Mouse (Mus musculus) embryonic fibroblast, embryonic 13.5 days (primary cell): ENCODE results near the gene Zfp541. TPM values are rescaled to one million over a fixed set of nuclear protein-coding genes. Genes with fewer than 3 reads are reported as not detected.

Source experiments
- H3K27ac ChIP-seq: 2 replicates; pipeline ENCODE4 v1.5.1; 2012; ENCODE audit warnings: low read length, control low read depth, inconsistent platforms; ENCODE audit not compliant: insufficient read depth
- H3K4me1 ChIP-seq: 2 replicates; pipeline ENCODE4 v1.6.1; 2011; ENCODE audit warnings: low read length; ENCODE audit not compliant: control insufficient read depth, insufficient read depth
- H3K4me3 ChIP-seq: 2 replicates; pipeline ENCODE4 v1.5.1; 2011; ENCODE audit warnings: mild to moderate bottlenecking, control low read depth, low read length; ENCODE audit not compliant: insufficient read depth
- CTCF ChIP-seq: IDR thresholded peaks from 2 replicates; pipeline ENCODE4 v1.5.1; 2011; ENCODE audit warnings: mild to moderate bottlenecking, control low read depth, low read length, moderate library complexity, borderline replicate concordance; ENCODE audit not compliant: insufficient read depth
- POLR2A ChIP-seq: IDR thresholded peaks from 2 replicates; pipeline ENCODE4 v1.6.1; 2011; ENCODE audit warnings: low read depth, mild to moderate bottlenecking, control low read depth, low read length, moderate library complexity
- polyA plus RNA-seq: library from polyadenylated mRNA; stranded (reverse); fragments of >200 nt; gene quantifications from 2 replicates; pipeline ENCODE4 v1.2.4, GENCODE M21; 2011; ENCODE audit warnings: low read depth; ENCODE audit not compliant: missing spikeins, insufficient read length

Zfp541 gene
- not detected in 2 replicates for polyA plus RNA-seq

- Histone ChIP-seq H3K4me1 (no peaks in the 10 kb centered on the region), H3K27ac (no peak within 1 kb of the TSS), H3K4me3 (no peak within 1 kb of the TSS)
- TF ChIP-seq POLR2A (no peak), CTCF (no peak)
Measured at GRCm38 (mm10) chr7:16061219-16062098, at the start of gene Zfp541. Zfp541 (plus strand) TSS chr7:16061814.

DNA sequence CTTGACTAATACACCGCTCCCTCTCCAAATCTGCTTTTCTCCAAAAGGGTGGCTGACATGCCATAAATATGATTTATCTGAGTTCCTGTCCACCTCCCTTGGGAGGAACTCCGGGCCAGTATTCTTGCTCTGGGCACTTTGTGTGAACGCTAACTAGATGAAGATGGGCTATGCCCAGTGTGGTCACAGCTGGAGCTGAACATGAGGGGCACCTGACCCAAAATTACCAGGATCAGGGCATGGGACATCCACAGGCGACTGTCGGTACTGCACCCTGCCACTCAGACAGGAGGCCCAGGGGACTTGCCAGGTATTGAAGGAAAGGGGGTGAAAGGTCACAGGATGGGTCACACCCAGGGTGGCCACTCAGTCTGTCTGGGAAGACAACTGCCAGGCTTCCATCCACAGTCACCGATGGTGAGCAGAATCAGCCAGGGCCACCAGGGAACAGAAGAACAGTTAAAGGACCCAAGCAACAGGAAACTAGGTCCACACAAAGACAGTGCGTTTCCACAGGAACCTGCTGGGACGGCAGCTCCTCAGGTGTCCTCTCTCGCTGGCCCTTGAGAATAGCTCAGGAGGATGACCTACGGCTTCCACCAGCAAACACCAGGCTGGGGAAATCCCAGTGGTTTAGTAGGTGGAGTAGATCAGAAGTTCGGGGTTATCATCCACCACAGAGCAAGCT lies 48.9 kb upstream of the Zfp541 start:
- TF ChIP-seq CTCF (no peak), POLR2A (no peak)
- H3K27ac ChIP-seq, result peak overlapping the region; percentile 5; the same call in 1 of the 2 replicates
- H3K4me3 ChIP-seq, result no peak overlapping the region
- H3K4me1 ChIP-seq, result peaks cover 15% of the 10 kb centered on the region

DNA sequence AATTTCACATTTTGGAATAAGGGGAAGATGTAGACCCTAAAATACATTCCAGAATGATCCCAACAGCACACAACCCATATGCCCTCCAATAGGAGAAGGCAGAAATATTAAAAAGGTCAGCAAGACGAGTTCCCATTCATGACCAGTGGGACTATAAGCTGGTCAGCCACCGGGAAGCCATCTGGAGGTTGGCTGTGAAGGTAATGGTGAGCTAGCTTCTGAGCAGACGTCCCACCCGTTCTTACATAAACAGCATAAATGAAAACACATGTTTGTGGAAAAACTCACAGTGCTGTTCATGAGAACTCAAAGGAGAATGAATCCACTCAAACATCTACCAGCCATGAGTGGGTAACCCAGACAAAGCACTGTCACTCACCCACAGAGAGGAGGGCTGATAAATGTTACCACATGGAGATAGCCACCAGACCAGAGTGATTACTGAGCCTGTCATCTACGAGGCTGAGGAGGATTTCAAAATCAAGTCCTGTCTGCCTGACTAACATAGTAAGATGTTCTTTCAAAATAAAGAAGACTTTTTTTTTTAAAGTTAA lies 47.8 kb upstream of the Zfp541 start:
- TF ChIP-seq POLR2A (no peak), CTCF (no peak)
- Histone ChIP-seq H3K4me3 (no peak overlapping the region), H3K27ac (peak overlapping the region; percentile 12; the same call in 1 of the 2 replicates)

GRCm38 (mm10) chr7:16014521-16015175 lies 47.0 kb upstream of the Zfp541 start:
- Histone ChIP-seq H3K27ac (peak overlapping the region; percentile 12; the same call in 1 of the 2 replicates), H3K4me3 (no peak overlapping the region), H3K4me1 (peaks cover 15% of the 10 kb centered on the region)
- TF ChIP-seq CTCF (no peak), POLR2A (no peak)

More for the DNA sequence above, 47.8 kb upstream of the Zfp541 start:
- peaks cover 15% of the 10 kb centered on the region for H3K4me1 ChIP-seq

- Histone ChIP-seq H3K4me1 (peaks cover 15% of the 10 kb centered on the region), H3K4me3 (no peak overlapping the region), H3K27ac (no peak overlapping the region)
- TF ChIP-seq CTCF (no peak), POLR2A (no peak)
Measured at GRCm38 (mm10) chr7:16015384-16015783, 46.2 kb upstream of the Zfp541 start.

DNA sequence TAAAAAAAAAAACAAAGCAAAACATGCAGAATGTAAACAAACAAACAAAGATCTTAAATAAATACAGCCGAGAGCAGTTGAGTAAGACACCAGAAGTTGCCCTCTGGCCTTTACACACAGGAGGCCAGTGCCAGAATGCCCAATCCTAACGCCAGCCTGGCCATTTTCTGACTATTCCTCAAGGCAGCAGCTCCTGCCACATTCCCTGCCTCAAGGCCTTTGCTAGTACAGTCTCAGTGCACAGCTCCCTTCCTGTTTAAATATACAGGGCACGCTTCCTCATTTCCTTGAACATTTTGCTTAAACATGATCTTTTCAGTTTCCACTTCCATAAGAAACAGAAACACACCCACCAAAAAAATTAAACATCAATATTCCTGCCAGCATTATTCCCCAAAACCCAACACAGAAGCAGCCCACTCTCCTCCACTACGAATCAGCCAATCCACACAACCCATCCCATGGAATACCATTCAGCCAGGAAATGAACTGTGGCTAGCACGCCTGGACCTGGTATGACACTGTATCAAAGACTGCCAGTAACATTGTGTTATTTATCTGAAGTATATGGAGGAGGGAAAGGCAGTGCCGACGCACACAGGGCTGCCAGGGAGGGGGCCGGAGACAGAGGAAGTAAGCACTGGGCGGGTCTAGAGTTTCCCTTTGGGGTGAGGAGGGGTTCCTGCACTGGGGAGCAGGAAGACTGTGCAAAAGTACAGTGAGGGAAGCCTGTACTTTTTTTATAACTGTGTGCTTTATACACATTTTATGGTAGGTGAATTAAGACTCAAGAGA lies 43.4 kb upstream of the Zfp541 start:
- no peak overlapping the region for H3K4me3 ChIP-seq
- H3K27ac ChIP-seq, result no peak overlapping the region
- TF ChIP-seq POLR2A (no peak), CTCF (no peak)
- peaks cover 4% of the 10 kb centered on the region for H3K4me1 ChIP-seq

DNA sequence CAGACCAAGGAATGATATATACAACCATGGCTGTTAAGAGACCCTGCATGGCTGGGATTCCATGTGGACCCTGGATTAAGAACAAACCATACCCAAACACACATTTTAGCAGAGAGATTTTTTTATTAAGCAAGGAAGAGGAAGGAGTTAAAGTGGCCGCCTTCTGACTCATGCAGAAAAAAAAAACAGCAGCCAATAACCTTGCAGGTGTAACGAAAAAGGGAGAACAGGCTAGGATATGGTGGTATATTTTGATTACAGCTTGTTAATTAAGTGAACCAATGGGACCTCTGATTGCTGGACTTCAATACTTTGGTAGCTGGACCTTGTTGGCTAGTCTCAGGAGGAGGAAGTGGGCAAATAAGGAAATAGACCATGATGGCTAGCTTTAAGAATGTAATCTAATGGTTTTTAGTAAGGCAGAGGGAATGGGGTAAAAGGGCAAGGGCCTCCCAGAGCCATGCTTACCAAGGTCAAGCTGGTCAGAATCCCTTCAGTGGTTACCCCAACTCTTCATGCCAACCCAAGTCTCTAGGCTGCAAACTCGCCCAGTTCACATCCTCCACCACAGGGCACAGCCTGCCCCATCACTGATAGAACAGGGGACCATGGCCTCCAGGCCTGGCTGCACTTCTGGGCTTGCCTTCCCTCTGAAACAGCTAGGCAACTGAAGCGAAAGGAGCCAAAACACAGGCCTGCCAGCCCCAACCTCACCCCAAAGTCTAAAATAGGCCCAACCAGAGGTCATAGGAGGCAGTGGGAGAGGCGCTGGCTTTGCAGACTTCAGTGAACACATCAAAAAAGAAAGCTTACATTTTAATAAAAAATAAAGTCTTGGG lies 42.1 kb upstream of the Zfp541 start:
- no peak overlapping the region for H3K4me3 ChIP-seq

GRCm38 (mm10) chr7:16024603-16025222 lies 36.9 kb upstream of the Zfp541 start:
- no peak for TF ChIP-seq CTCF
- Histone ChIP-seq H3K4me3 (no peak overlapping the region), H3K4me1 (peaks cover 4% of the 10 kb centered on the region; the same call in 1 of the 2 replicates), H3K27ac (no peak overlapping the region)

More for the DNA sequence above, 42.1 kb upstream of the Zfp541 start:
- Histone ChIP-seq H3K4me1 (no peaks in the 10 kb centered on the region), H3K27ac (no peak overlapping the region)
- no peak for TF ChIP-seq CTCF
